Mouse (Mus musculus) brown adipose tissue, adult 24 weeks (tissue): ENCODE data around the gene Tmx4. TPM values are rescaled to one million over a fixed set of nuclear protein-coding genes. Genes with fewer than 3 reads are reported as not detected.
"Not testable (repeated sequence)": the region's sequence is repeated elsewhere in the genome, so short reads cannot be mapped to it uniquely, and the experiment has no call there.

Experiments
- H3K27ac ChIP-seq: fragments of 200-500 bp; replicated peaks from 2 replicates; pipeline ENCODE4 v1.5.1; 2012; ENCODE audit warnings: low read depth, mild to moderate bottlenecking, low read length
- H3K4me1 ChIP-seq: fragments of 200-500 bp; 2 replicates; pipeline ENCODE4 v1.6.1; 2012; ENCODE audit warnings: low read length, mixed read lengths; ENCODE audit not compliant: control insufficient read depth, insufficient read depth, insufficient read length
- H3K4me3 ChIP-seq: fragments of 200-500 bp; 2 replicates; pipeline ENCODE4 v1.5.1; 2012; ENCODE audit warnings: low read depth, mild to moderate bottlenecking, low read length, moderate library complexity; ENCODE audit not compliant: insufficient read depth
- polyA plus RNA-seq: library from polyadenylated mRNA; stranded (reverse); fragments of >200 nt; gene quantifications from 2 replicates; pipeline ENCODE4 v1.2.4, GENCODE M21; 2012; ENCODE audit not compliant: missing spikeins, insufficient read depth, insufficient read length

Gene Tmx4
- polyA plus RNA-seq, 1 experiment = 25.8 TPM

GRCm38 (mm10) chr2:134642377-134642776 is 1.6 kb downstream of the Tmx4 start:
- H3K27ac ChIP-seq = no peak overlapping the region
- no peaks in the 10 kb centered on the region for H3K4me1 ChIP-seq
- H3K4me3 ChIP-seq = no peak overlapping the region

- Histone ChIP-seq H3K27ac (no peak overlapping the region), H3K4me1 (no peaks in the 10 kb centered on the region), H3K4me3 (no peak overlapping the region)
Observed at GRCm38 (mm10) chr2:134641372-134641771, 2.6 kb downstream of the Tmx4 start.

- H3K4me3 ChIP-seq = no peak overlapping the region
- no peaks in the 10 kb centered on the region for H3K4me1 ChIP-seq
- no peak overlapping the region for H3K27ac ChIP-seq
Observed at GRCm38 (mm10) chr2:134640398-134640797, 3.5 kb downstream of the Tmx4 start.

GRCm38 (mm10) chr2:134628541-134628940 is 15.4 kb downstream of the Tmx4 start:
- H3K4me3 ChIP-seq, H3K27ac ChIP-seq, H3K4me1 ChIP-seq: not testable (repeated sequence)

- Histone ChIP-seq H3K4me1 (no peaks in the 10 kb centered on the region; the same call in 1 of the 2 replicates), H3K4me3 (no peak overlapping the region), H3K27ac (no peak overlapping the region)
Observed at GRCm38 (mm10) chr2:134604935-134605334, 39.0 kb downstream of the Tmx4 start.

- H3K27ac ChIP-seq = no peak overlapping the region
- no peaks in the 10 kb centered on the region for H3K4me1 ChIP-seq
- no peak overlapping the region for H3K4me3 ChIP-seq
Observed at GRCm38 (mm10) chr2:134591081-134591694, 52.8 kb downstream of the Tmx4 start.

- H3K4me3 ChIP-seq = no peak overlapping the region
- no peak overlapping the region for H3K27ac ChIP-seq
- no peaks in the 10 kb centered on the region for H3K4me1 ChIP-seq
Observed at GRCm38 (mm10) chr2:134585243-134585642, 58.7 kb downstream of the Tmx4 start.

- H3K4me1 ChIP-seq = no peaks in the 10 kb centered on the region
- H3K27ac ChIP-seq = no peak overlapping the region
- no peak overlapping the region for H3K4me3 ChIP-seq
Observed at GRCm38 (mm10) chr2:134559422-134559821, 84.5 kb downstream of the Tmx4 start.

GRCm38 (mm10) chr2:134554221-134554727 is 89.7 kb downstream of the Tmx4 start, which contains the start of gene Hao1:
Gene Hao1 (minus strand): TSS chr2:134554368.
- Histone ChIP-seq H3K4me3 (no peak within 1 kb of the TSS), H3K4me1 (no peaks in the 10 kb centered on the region), H3K27ac (no peak within 1 kb of the TSS)

- no peaks in the 10 kb centered on the region for H3K4me1 ChIP-seq
- H3K4me3 ChIP-seq = no peak overlapping the region
- no peak overlapping the region for H3K27ac ChIP-seq
Observed at GRCm38 (mm10) chr2:134552358-134552757, 91.6 kb downstream of the Tmx4 start.

GRCm38 (mm10) chr2:134549770-134550169 is 94.2 kb downstream of the Tmx4 start:
- Histone ChIP-seq H3K4me3 (no peak overlapping the region), H3K27ac (no peak overlapping the region), H3K4me1 (no peaks in the 10 kb centered on the region)

GRCm38 (mm10) chr2:134545116-134545515 is 98.8 kb downstream of the Tmx4 start:
- H3K27ac ChIP-seq = no peak overlapping the region
- H3K4me3 ChIP-seq = no peak overlapping the region
- no peaks in the 10 kb centered on the region for H3K4me1 ChIP-seq

GRCm38 (mm10) chr2:134544321-134545065 is 99.5 kb downstream of the Tmx4 start:
- Histone ChIP-seq H3K27ac (no peak overlapping the region), H3K4me1 (no peaks in the 10 kb centered on the region), H3K4me3 (no peak overlapping the region)
